Mouse (Mus musculus) MEL (cell line): ENCODE results near the gene Dis3l.

Experiments used
- CTCF ChIP-seq, 3 experiments: IDR thresholded peaks in 2 of 3; conservative IDR thresholded peaks in 1 of 3; 2 replicates each; pipeline ENCODE4 v1.5.1; 2011 to 2012; ENCODE audit warnings: low read length in 3 of 3, low read depth in 2 of 3, mild to moderate bottlenecking in 2 of 3, improper control_type of control experiment in 1 of 3, inconsistent platforms in 1 of 3, mixed read lengths in 1 of 3, moderate library complexity in 1 of 3; ENCODE audit not compliant: control insufficient read depth in 1 of 3, insufficient read depth in 1 of 3, poor library complexity in 1 of 3, severe bottlenecking in 1 of 3
- EP300 ChIP-seq, 2 experiments: IDR thresholded peaks; 2 replicates each; pipeline ENCODE4 v1.6.1; 2011; ENCODE audit warnings: improper control_type of control experiment in 2 of 2, low read length in 2 of 2, low read depth in 1 of 2, mild to moderate bottlenecking in 1 of 2
- MEF2A ChIP-seq: IDR thresholded peaks from 2 replicates; pipeline ENCODE4 v1.6.1; 2014; ENCODE audit warnings: low read depth, mild to moderate bottlenecking, inconsistent platforms, low read length, improper control_type of control experiment; ENCODE audit not compliant: poor library complexity, insufficient replicate concordance, severe bottlenecking; ENCODE audit errors: extremely low read depth
- POLR2A ChIP-seq, 2 experiments: IDR thresholded peaks; 2 replicates each; pipeline ENCODE4 v1.6.1; 2011 to 2012; ENCODE audit warnings: low read length in 2 of 2, mild to moderate bottlenecking in 2 of 2, control low read depth in 1 of 2, improper control_type of control experiment in 1 of 2, low read depth in 1 of 2, moderate library complexity in 1 of 2; ENCODE audit not compliant: control insufficient read depth in 1 of 2, insufficient read depth in 1 of 2, poor library complexity in 1 of 2
- TAL1 ChIP-seq: IDR thresholded peaks from 2 replicates; pipeline ENCODE4 v1.6.1; 2012; ENCODE audit warnings: mild to moderate bottlenecking, inconsistent platforms, low read length, moderate library complexity, mixed read lengths

GRCm38 (mm10) chr9:64376380-64376779 lies 35.3 kb upstream of the Dis3l start:
- no peak for TF ChIP-seq MEF2A
- no peak for TF ChIP-seq POLR2A (IDR thresholded peaks at IDR 0.05; ENCODE audit: control insufficient read depth in 1 of 2, insufficient read depth in 1 of 2, low read depth in 1 of 2, low read length in 2 of 2, poor library complexity in 1 of 2)
- no peak for TF ChIP-seq CTCF (IDR thresholded peaks at IDR 0.05 in 2 of 3, conservative IDR thresholded peaks at IDR 0.05 in 1 of 3; ENCODE audit: control insufficient read depth in 1 of 3, insufficient read depth in 1 of 3, low read depth in 2 of 3, low read length in 3 of 3, poor library complexity in 1 of 3, severe bottlenecking in 1 of 3)
- TF ChIP-seq EP300 (IDR thresholded peaks at IDR 0.05; ENCODE audit: low read depth in 1 of 2, low read length in 2 of 2): no peak
- TF ChIP-seq TAL1: no peak
